Mouse (Mus musculus) embryonic facial prominence, embryonic 14.5 days (tissue): ENCODE measurements around the gene Arhgap27. TPM values are rescaled to one million over a fixed set of nuclear protein-coding genes. Genes with fewer than 3 reads are reported as not detected.
A peak's percentile ranks its signal among the peaks of the same experiment; 100 is the strongest.

Experiments
- ATAC-seq: fragments of 200-750 bp; cut with Nextera tagmentation; 2 replicates; pipeline ENCODE4 v1.8.0; 2017; ENCODE audit warnings: low read depth, moderate number of reproducible peaks, moderate TSS enrichment
- DNase-seq: peaks from one replicate; pipeline ENCODE4 v3.0.0-alpha.2; 2015; ENCODE audit warnings: low spot score
- H3K27ac ChIP-seq: fragments of 300-500 bp; sonication (generic); replicated peaks from 2 replicates; pipeline ENCODE4 v1.5.1; 2014; ENCODE audit warnings: low read depth, mild to moderate bottlenecking, low read length, moderate library complexity
- H3K27me3 ChIP-seq: fragments of 300-500 bp; sonication (generic); replicated peaks from 2 replicates; pipeline ENCODE4 v1.6.1; 2014; ENCODE audit warnings: low read length; ENCODE audit not compliant: control insufficient read depth, insufficient read depth
- H3K36me3 ChIP-seq: fragments of 300-500 bp; sonication (generic); 2 replicates; pipeline ENCODE4 v1.6.1; 2014; ENCODE audit warnings: low read length, mixed read lengths; ENCODE audit not compliant: control insufficient read depth, insufficient read depth
- H3K4me1 ChIP-seq: fragments of 300-500 bp; sonication (generic); 2 replicates; pipeline ENCODE4 v1.6.1; 2014; ENCODE audit warnings: antibody characterized with exemption, low read length; ENCODE audit not compliant: control insufficient read depth, insufficient read depth
- H3K4me2 ChIP-seq: fragments of 300-500 bp; sonication (generic); 2 replicates; pipeline ENCODE4 v1.6.1; 2014; ENCODE audit warnings: low read depth, mild to moderate bottlenecking, low read length, moderate library complexity, mixed read lengths
- H3K4me3 ChIP-seq: fragments of 300-500 bp; sonication (generic); 2 replicates; pipeline ENCODE4 v1.5.1; 2014; ENCODE audit warnings: low read depth, mild to moderate bottlenecking, low read length
- H3K9ac ChIP-seq: fragments of 300-500 bp; sonication (generic); 2 replicates; pipeline ENCODE4 v1.6.1; 2014; ENCODE audit warnings: low read depth, mild to moderate bottlenecking, low read length, moderate library complexity, mixed read lengths
- H3K9me3 ChIP-seq: fragments of 300-500 bp; sonication (generic); 2 replicates; pipeline ENCODE4 v1.6.1; 2016; ENCODE audit warnings: low read length; ENCODE audit not compliant: control insufficient read depth
- WGBS: fragments of 180-500 bp; shearing (Covaris S2); extraction: QIAGEN DNeasy Blood & Tissue Kit; methylation state at CpG from one replicate; pipeline ENCODE4 v1.1.7; 2014; 5-methylcytosine and 5-hydroxymethylcytosine counted together
- polyA plus RNA-seq: library from polyadenylated mRNA; unstranded; fragments of >200 nt; fragmentation: Nextera tagmentation; extraction: Ambion mirVana; gene quantifications from 2 replicates; pipeline ENCODE4 v1.2.1, GENCODE M21; 2014

The Arhgap27 gene
- polyA plus RNA-seq, 1 experiment from 2014 or later, result 8.6 TPM

- no peaks in the 10 kb centered on the region for H3K27me3 ChIP-seq
- H3K27ac ChIP-seq, result no peak overlapping the region
- no peaks in the 10 kb centered on the region for H3K36me3 ChIP-seq
- 81% methylated on average over 7 of the region's 7 CpGs for WGBS
- peak; percentile 27; the same call in 1 of the 2 replicates for ATAC-seq
- no peak overlapping the region for H3K9ac ChIP-seq
- DNase-seq, result no peak
- H3K4me1 ChIP-seq, result no peaks in the 10 kb centered on the region; the same call in 1 of the 2 replicates
- no peak overlapping the region for H3K4me3 ChIP-seq
- H3K9me3 ChIP-seq, result peaks cover 3% of the 10 kb centered on the region; the same call in 1 of the 2 replicates
- H3K4me2 ChIP-seq, result no peak overlapping the region
Measured at GRCm38 (mm10) chr11:103346236-103346635, 17.3 kb downstream of the Arhgap27 start.

- Histone ChIP-seq H3K9me3 (peaks cover 3% of the 10 kb centered on the region; the same call in 1 of the 2 replicates), H3K9ac (no peak overlapping the region), H3K4me2 (no peak overlapping the region), H3K27ac (no peak overlapping the region), H3K4me1 (no peaks in the 10 kb centered on the region; the same call in 1 of the 2 replicates), H3K36me3 (no peaks in the 10 kb centered on the region), H3K27me3 (no peaks in the 10 kb centered on the region), H3K4me3 (no peak overlapping the region)
- DNase-seq (no peak), ATAC-seq (no peak)
- 82% methylated on average over 7 of the region's 7 CpGs for WGBS
Measured at GRCm38 (mm10) chr11:103345408-103346091, 17.9 kb downstream of the Arhgap27 start.

- ATAC-seq, result no peak
- peaks cover 5% of the 10 kb centered on the region; the same call in 1 of the 2 replicates for H3K4me1 ChIP-seq
- H3K9me3 ChIP-seq, result peaks cover 1% of the 10 kb centered on the region; the same call in 1 of the 2 replicates
- 70% methylated on average over 19 of the region's 19 CpGs for WGBS
- no peak overlapping the region for H3K27ac ChIP-seq
- no peaks in the 10 kb centered on the region for H3K36me3 ChIP-seq
- H3K9ac ChIP-seq, result no peak overlapping the region
- H3K4me3 ChIP-seq, result no peak overlapping the region
- no peaks in the 10 kb centered on the region for H3K27me3 ChIP-seq
- no peak for DNase-seq
- H3K4me2 ChIP-seq, result no peak overlapping the region
Measured at GRCm38 (mm10) chr11:103344494-103345332, 18.8 kb downstream of the Arhgap27 start.

- no peak overlapping the region for H3K9ac ChIP-seq
- H3K4me2 ChIP-seq, result no peak overlapping the region
- H3K9me3 ChIP-seq, result no peaks in the 10 kb centered on the region
- peaks cover 5% of the 10 kb centered on the region; the same call in 1 of the 2 replicates for H3K4me1 ChIP-seq
- no peak overlapping the region for H3K27ac ChIP-seq
- 100% methylated on average over 1 of the region's 1 CpGs for WGBS
- ATAC-seq (no peak), DNase-seq (no peak)
- no peak overlapping the region for H3K4me3 ChIP-seq
- no peaks in the 10 kb centered on the region for H3K27me3 ChIP-seq
- no peaks in the 10 kb centered on the region for H3K36me3 ChIP-seq
Measured at GRCm38 (mm10) chr11:103343881-103344280, 19.6 kb downstream of the Arhgap27 start.

GRCm38 (mm10) chr11:103343063-103343462, 20.4 kb downstream of the Arhgap27 start:
- no peaks in the 10 kb centered on the region for H3K27me3 ChIP-seq
- H3K9me3 ChIP-seq, result no peaks in the 10 kb centered on the region
- WGBS, result 89% methylated on average over 6 of the region's 6 CpGs
- H3K4me1 ChIP-seq, result peaks cover 5% of the 10 kb centered on the region; the same call in 1 of the 2 replicates
- H3K4me2 ChIP-seq, result no peak overlapping the region
- DNase-seq, result no peak
- no peak for ATAC-seq
- no peaks in the 10 kb centered on the region for H3K36me3 ChIP-seq
- no peak overlapping the region for H3K9ac ChIP-seq
- no peak overlapping the region for H3K27ac ChIP-seq
- H3K4me3 ChIP-seq, result no peak overlapping the region

GRCm38 (mm10) chr11:103340677-103341076, 22.8 kb downstream of the Arhgap27 start:
- no peaks in the 10 kb centered on the region for H3K27me3 ChIP-seq
- H3K4me3 ChIP-seq, result no peak overlapping the region
- H3K36me3 ChIP-seq, result no peaks in the 10 kb centered on the region
- H3K4me1 ChIP-seq, result peaks cover 5% of the 10 kb centered on the region; the same call in 1 of the 2 replicates
- H3K9me3 ChIP-seq, result no peaks in the 10 kb centered on the region
- 47% methylated on average over 7 of the region's 7 CpGs for WGBS
- DNase-seq (no peak), ATAC-seq (no peak)
- H3K9ac ChIP-seq, result no peak overlapping the region
- no peak overlapping the region for H3K27ac ChIP-seq
- no peak overlapping the region for H3K4me2 ChIP-seq

- H3K9ac ChIP-seq, result peak overlapping the region; percentile 20; the same call in 1 of the 2 replicates
- WGBS, result 66% methylated on average over 19 of the region's 19 CpGs
- no peak for ATAC-seq
Measured at GRCm38 (mm10) chr11:103340130-103340529, 23.4 kb downstream of the Arhgap27 start.

GRCm38 (mm10) chr11:103339414-103340119, 23.9 kb downstream of the Arhgap27 start:
- ATAC-seq, result 0 out of 2 replicates have a peak, but pooled peaks have one; percentile 26
- peak overlapping the region; percentile 48 for H3K4me2 ChIP-seq
- DNase-seq, result no peak
- H3K27me3 ChIP-seq, result peaks cover 2% of the 10 kb centered on the region; the same call in 1 of the 2 replicates
- H3K9me3 ChIP-seq, result no peaks in the 10 kb centered on the region
- 40% methylated on average over 15 of the region's 19 CpGs for WGBS
- no peak overlapping the region; the same call in 1 of the 2 replicates for H3K27ac ChIP-seq
- peaks cover 5% of the 10 kb centered on the region; the same call in 1 of the 2 replicates for H3K4me1 ChIP-seq
- H3K9ac ChIP-seq, result peak overlapping the region; percentile 20; the same call in 1 of the 2 replicates
- H3K4me3 ChIP-seq, result 0 out of 2 replicates have a peak overlapping the region, but pooled peaks have one; percentile 11
- no peaks in the 10 kb centered on the region for H3K36me3 ChIP-seq

More at GRCm38 (mm10) chr11:103340130-103340529, 23.4 kb downstream of the Arhgap27 start:
- no peaks in the 10 kb centered on the region for H3K9me3 ChIP-seq
- no peaks in the 10 kb centered on the region for H3K36me3 ChIP-seq
- H3K27me3 ChIP-seq, result no peaks in the 10 kb centered on the region
- H3K4me2 ChIP-seq, result peak overlapping the region; percentile 48
- 0 out of 2 replicates have a peak overlapping the region, but pooled peaks have one; percentile 11 for H3K4me3 ChIP-seq
- H3K27ac ChIP-seq, result no peak overlapping the region; the same call in 1 of the 2 replicates
- DNase-seq, result no peak
- H3K4me1 ChIP-seq, result peaks cover 5% of the 10 kb centered on the region; the same call in 1 of the 2 replicates
